Mouse (Mus musculus) layer of hippocampus, postnatal 14 days (tissue): ENCODE measurements at regions not wholly inside any gene's neighbourhood (a gene's known extent, or its start where the extent isn't known, plus 50 kb on each side); places are given as distances from the start of the nearest gene placed in this dataset.

ENCODE experiments used
- DNase-seq, 2 experiments: peaks; one replicate each; pipeline ENCODE4 v3.0.0; 2021 to 2022; ENCODE audit warnings: low spot score in 2 of 2, mixed read lengths in 1 of 2

DNA sequence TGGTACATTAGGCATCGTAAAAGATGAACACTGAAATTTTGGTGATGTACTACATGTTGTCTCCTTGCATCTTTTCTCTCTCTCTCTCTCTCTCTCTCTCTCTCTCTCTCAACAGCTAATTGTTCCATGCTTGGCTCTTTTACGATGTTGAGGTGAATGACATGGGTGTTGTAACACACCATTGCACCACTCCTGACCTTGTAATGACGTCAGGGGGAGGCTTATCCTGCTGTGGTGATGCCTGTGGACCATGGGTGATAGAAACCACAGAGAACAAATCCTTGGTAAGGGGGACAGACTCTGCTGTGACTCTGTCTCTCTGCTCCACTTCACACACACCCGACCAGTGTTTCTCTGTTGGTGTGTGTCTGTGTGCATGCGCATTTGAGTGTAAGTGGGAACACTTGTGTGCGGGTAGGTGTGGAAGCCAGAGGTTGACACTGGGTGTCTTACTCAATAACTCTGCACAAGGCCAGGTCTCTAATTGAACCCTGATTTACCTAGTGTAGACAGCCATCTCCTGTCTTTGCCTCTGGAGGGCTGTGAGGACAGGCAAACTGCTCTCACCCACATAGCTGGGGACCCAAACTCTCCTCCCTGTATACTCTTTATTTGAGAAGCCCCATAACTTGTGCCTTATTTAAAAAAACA is 88.9 kb upstream of the Rreb1 start:
- DNase-seq, result no peak

DNA sequence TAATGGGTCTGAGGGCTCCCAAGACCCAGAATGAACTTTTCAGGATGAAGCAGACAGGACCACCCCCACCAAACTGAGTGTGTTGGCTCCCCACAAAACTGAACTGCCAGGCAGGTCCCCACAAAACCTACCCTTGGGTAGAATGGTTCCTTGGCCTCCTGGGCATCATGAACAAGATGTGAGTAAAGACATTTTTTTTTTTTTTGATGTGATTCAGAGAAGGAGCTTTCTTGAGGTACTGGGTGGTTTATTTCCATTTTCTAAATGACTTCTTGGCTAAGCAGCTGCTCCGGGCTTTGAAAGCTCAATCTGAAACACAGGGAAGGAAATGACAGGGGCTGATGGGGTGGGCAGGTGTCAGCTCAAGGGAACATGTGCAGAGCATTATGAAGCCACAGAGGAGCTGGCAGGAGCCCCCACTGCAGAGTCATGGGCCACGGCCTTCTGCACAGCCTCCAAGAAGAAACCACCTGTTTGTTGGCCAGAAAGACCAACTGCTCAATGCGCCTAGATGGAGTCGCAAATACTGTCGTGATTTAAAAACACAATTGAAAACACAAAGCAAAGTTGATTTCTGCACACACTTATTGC is 86.2 kb upstream of the Rreb1 start:
- no peak for DNase-seq

DNA sequence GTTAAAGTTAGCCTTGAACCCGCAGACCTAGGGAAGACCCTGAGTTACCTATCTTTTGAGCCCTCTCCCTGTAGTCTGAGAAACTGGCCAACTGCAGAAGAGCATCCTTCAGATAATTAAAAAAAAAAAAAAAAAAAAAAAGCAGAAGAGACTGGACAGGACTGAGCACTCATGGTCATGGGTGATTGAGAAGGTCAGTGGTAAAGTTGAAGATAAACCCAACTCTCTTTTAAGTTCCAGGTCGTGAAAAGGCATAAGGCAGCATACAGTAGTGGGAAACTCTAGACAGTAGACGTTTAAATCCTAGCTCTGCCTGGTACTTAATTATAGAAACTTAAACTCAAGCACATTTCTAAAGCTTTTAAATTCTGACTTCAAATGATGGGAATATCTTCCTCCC is 84.6 kb upstream of the Rreb1 start:
- DNase-seq, result no peak

DNA sequence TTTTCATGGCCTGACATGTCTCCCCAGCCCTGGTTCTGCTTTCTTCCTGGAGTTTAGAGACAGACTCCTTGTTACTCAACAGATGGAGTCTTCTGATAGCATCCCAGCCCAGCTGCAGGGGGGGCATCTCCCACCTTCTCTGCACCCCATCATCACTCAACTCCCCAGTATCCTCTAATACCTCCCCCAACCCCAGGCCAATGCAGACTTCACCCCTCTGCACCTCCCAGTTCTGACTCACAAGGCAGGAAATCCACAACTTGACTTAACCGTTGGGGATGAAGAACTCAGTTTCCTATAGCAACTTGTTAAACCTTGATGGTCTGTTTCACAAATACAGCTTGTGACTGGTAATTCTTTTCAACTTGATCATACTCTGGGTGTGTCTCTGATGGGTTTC is 73.7 kb upstream of the Rreb1 start:
- DNase-seq, result no peak

DNA sequence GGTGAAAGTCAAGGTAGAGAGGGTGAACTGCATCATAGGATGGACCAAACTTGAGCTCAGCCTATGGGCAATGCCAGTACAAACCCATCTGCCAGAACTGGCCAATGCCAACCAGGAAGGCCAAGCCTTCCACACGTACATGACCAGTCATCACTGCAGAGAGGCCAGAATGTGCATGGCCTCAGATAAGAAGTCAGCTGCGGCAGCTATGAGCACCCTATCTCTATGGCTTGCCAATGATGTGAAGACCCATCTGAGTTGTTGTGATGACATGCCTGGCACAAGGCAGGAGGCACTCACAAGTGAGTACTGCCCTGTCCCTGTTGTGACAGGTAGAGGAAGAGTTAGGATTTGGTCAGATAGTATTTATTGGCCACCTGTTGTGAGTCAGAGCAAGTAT is 72.7 kb upstream of the Rreb1 start:
- no peak for DNase-seq

DNA sequence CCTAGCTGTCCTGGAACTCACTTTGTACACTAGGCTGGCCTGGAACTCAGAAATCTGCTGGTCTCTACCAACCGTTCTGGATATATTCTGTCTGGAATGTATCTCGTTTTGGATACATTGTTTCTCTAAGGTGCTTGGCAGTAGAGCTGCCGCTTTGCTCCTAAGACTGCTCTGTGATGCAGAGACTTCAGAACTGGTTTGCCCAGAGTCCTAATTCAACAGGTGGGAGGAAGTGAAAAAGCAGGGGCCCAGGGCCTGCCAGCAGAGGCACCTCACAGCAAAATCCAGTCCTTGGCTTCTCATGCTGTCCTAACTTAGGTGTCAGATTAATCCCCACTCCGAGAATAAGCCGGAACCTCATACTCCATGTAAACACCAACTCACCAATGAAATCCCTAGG is 67.3 kb upstream of the Rreb1 start:
- DNase-seq, result no peak

DNA sequence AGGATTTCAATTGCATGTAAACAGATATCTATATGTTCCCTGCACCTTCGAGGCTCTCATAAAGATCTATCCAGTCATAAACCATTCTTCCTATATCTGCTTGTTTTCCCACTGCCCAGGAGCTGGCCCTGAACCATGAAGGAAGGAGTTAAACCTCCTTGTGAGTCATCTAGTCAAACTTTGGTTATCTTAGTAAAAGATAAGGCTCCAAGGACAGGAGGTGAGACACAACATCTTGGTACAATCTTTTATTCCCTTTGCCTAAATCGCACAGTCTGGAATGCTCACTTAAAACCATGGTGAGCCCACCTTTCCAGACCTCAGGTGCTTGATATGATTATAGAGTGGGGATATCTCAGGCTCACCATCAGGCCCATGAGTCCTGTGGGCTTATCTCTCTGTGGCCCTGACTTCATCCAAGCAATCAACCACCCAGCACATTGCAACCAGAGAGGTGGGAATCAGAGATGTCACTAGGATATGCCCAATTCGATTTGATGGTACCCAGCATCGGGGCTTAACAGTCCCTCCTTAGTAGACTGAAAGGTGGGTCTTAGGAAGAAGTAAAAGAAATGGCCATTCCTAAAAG is 65.2 kb upstream of the Rreb1 start:
- DNase-seq, result no peak

DNA sequence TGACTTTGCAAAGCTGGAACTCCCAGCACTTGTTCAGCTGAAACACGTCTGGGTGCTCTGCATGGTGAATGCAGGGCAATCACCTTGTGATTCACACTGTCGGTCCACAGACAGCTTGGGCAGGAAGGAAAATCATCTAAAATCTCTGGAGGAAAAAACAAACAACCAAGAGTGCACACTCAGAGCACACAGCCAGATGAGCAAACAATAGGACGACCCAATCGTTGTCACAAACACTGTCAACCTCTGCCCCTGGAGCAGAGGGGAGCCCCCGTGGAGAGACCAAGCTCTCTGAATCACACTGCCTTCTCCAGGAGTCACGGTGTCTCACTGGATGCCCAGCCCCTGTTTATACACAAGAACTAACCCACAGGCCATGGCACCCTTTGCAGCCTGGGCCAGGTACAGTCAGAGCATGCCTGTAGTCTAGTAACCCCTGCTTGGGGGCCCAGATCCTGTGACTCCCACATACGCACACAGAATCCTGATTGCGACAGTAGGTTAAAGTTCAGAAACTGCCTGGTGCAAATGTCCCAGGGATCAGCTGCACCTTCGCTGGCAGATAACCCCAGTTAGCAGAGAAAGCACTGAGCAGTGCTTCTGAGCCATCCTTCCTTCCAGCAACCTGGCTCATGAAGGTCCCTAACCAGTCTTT is 63.0 kb upstream of the Rreb1 start:
- DNase-seq, result no peak

DNA sequence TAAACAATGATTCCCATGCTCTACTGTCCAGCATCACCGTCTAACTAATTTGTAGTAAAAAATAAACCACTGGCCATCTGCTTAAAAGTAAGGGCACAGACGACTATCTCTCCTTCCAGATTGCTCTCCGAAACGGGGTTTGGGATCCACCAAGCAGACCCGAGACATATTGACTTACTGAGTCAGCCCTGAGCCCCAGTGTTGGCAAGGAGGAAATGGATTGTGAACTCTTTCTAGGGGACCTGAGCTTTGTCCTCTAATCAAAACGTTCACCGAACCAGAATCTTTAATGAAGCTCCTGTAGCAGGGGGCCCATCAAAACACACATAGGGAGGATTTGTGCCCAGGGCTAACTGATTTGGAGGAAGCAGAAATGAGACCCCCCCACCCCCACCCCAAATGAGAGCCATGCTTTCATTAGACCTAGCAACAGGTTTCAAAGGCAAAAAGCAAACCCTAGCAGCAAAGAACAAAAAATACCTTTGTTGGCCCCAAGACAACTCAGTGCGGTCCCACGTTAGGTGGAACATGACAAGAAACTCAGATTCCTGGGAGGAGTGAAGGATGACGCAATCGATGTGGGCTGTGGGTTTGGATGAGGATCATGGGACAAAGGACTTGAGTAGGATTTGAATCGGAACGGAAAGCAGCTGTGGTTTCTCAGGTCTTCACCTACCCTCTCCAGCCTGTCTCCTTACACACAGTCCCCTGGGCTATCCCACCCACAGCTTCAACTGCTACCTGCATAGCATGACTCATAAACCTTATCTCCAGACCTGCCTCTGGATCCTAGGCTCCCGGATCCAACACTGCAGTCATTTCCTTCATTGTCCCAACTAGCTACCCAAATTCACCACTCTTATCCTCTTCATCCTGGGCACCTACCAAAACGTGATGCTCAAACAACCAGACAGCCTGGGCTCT is 62.2 kb upstream of the Rreb1 start:
- no peak for DNase-seq

DNA sequence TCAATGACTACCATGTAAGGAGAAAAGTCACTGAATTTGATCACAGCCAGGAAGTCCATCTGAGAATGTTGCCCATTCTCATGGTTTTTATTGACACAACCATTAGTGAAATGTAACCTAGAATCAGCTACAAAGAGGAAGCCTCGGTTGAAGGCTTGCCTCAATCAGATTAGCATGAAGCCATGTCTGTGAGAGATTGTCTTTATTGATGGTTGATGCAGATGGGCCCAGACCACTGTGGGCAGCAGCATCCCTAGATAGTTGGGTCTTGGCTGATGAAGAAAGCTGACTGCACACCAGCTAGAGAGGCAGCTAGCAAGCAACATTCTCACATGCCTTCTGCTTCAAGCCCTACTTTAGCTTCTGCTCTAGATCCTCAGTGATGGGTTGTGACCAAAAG is 60.4 kb upstream of the Rreb1 start:
- DNase-seq, result no peak

DNA sequence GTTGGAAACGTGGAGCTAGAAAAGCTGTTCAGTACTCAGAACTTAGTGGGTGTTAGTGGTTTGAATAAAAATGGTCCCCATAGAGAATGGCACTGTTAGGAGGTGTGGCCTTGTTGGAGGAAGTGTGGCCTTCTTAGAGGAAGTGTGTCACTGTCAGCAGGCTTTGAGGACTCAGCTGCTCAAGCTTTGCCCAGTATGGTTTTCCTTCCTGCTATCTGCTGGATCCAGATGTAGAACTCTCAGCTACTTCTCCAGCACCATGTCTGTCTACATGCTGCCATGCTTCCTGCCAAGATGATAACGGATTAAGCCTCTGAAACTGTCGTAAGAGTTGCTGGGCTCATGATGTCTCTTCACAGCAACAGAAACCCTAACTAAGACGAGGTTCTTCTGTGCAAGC is 59.8 kb upstream of the Rreb1 start:
- DNase-seq, result no peak
